Mouse (Mus musculus) olfactory bulb, adult 2 months (tissue): ENCODE data around the gene Mapk8ip2. TPM values are rescaled to one million over a fixed set of nuclear protein-coding genes. Genes with fewer than 3 reads are reported as not detected.

Experiments
- H3K27ac ChIP-seq: fragments of 200-500 bp; 2 replicates; pipeline ENCODE4 v1.5.1; 2012; ENCODE audit warnings: low read depth, low read length; ENCODE audit not compliant: insufficient read depth
- H3K4me1 ChIP-seq: fragments of 200-500 bp; 2 replicates; pipeline ENCODE4 v1.6.1; 2012; ENCODE audit warnings: low read length; ENCODE audit not compliant: control insufficient read depth, insufficient read depth
- H3K4me3 ChIP-seq: fragments of 200-500 bp; 2 replicates; pipeline ENCODE4 v1.5.1; 2012; ENCODE audit warnings: mild to moderate bottlenecking, low read depth, low read length, moderate library complexity; ENCODE audit not compliant: insufficient read depth
- CTCF ChIP-seq: fragments of 200-500 bp; IDR thresholded peaks from 2 replicates; pipeline ENCODE4 v1.5.1; 2012; ENCODE audit warnings: low read depth, mild to moderate bottlenecking, low read length, moderate library complexity; ENCODE audit not compliant: insufficient read depth
- POLR2A ChIP-seq: fragments of 200-500 bp; IDR thresholded peaks from 2 replicates; pipeline ENCODE4 v1.6.1; 2012; ENCODE audit warnings: mild to moderate bottlenecking, low read depth, low read length, moderate library complexity; ENCODE audit not compliant: insufficient read depth
- WGBS: fragments of 180-500 bp; shearing (Covaris S2); methylation state at CpG from one replicate; pipeline ENCODE4 v1.1.7; 2018; 5-methylcytosine and 5-hydroxymethylcytosine counted together
- polyA plus RNA-seq: library from polyadenylated mRNA; stranded (reverse); fragments of >200 nt; gene quantifications from 2 replicates; pipeline ENCODE4 v1.2.4, GENCODE M21; 2012; ENCODE audit warnings: low replicate concordance; ENCODE audit not compliant: missing spikeins, insufficient read depth, insufficient read length

Gene Mapk8ip2
- polyA plus RNA-seq, 1 experiment, result not detected

- H3K4me3 ChIP-seq, result no peak overlapping the region
- no peak overlapping the region for H3K27ac ChIP-seq
- WGBS, result 93% methylated on average over 9 of the region's 9 CpGs
- peaks cover 11% of the 10 kb centered on the region; the same call in 1 of the 2 replicates for H3K4me1 ChIP-seq
- TF ChIP-seq POLR2A (no peak), CTCF (no peak)
Observed at GRCm38 (mm10) chr15:89504838-89505237, 51.1 kb downstream of the Mapk8ip2 start.

DNA sequence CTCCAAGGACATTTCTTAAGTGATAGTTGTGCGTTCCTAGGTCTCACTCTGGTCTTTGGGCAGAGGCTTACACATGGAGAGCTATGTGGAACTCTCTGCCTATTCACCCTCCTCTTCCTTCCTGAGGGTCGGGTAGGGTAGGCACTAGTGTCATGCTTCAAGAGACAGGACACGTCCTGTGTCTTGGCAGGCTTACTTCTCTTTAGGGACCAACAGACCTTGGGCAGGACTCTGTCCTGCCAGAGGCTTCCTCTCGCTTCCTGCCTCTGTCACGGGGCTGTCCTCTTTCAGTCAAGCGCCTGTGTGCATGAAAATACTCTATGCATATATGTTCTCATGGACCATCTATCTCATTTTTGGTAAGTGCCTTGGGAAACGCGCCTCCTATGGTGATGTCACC is 54.0 kb downstream of the Mapk8ip2 start:
- TF ChIP-seq POLR2A, result no peak
- Histone ChIP-seq H3K4me3 (no peak overlapping the region), H3K4me1 (no peaks in the 10 kb centered on the region), H3K27ac (no peak overlapping the region)
- WGBS, result 90% methylated on average over 8 of the region's 8 CpGs

- no peak for TF ChIP-seq CTCF
- TF ChIP-seq POLR2A, result no peak
- WGBS, result 84% methylated on average over 4 of the region's 4 CpGs
- H3K4me1 ChIP-seq, result no peaks in the 10 kb centered on the region
Observed at GRCm38 (mm10) chr15:89512679-89513078, 59.0 kb downstream of the Mapk8ip2 start.

More at GRCm38 (mm10) chr15:89512679-89513078, 59.0 kb downstream of the Mapk8ip2 start:
- no peak overlapping the region for H3K27ac ChIP-seq
- no peak overlapping the region for H3K4me3 ChIP-seq

Other genes with a start within 250 kb of the Mapk8ip2 start
- gene Ppp6r2, start 242.4 kb upstream of the Mapk8ip2 start, polyA plus RNA-seq, result not detected in 2 replicates
- gene Sbf1, start 138.6 kb upstream of the Mapk8ip2 start, polyA plus RNA-seq, result 913 TPM in 1 of 2 replicates, not detected in the other
- gene Adm2, start 131.2 kb upstream of the Mapk8ip2 start, polyA plus RNA-seq, result not detected in 2 replicates
- not detected in 2 replicates for gene Miox, start 119.5 kb upstream of the Mapk8ip2 start, polyA plus RNA-seq
- gene Lmf2, start 98.3 kb upstream of the Mapk8ip2 start, polyA plus RNA-seq, result not detected in 2 replicates
- gene Ncaph2, start 98.2 kb upstream of the Mapk8ip2 start, polyA plus RNA-seq, result not detected in 2 replicates
- gene Sco2, start 80.1 kb upstream of the Mapk8ip2 start, polyA plus RNA-seq, result not detected in 2 replicates
- gene Tymp, start 76.9 kb upstream of the Mapk8ip2 start, polyA plus RNA-seq, result not detected in 2 replicates
- not detected in 2 replicates for gene Odf3b, start 74.6 kb upstream of the Mapk8ip2 start, polyA plus RNA-seq
- gene Klhdc7b, start 69.0 kb upstream of the Mapk8ip2 start, polyA plus RNA-seq, result not detected in 2 replicates
- gene Syce3, start 43.4 kb upstream of the Mapk8ip2 start, polyA plus RNA-seq, result not detected in 2 replicates
- gene Cpt1b, start 28.1 kb upstream of the Mapk8ip2 start, polyA plus RNA-seq, result not detected in 2 replicates
- not detected in 2 replicates for gene C730034F03Rik, start 24.3 kb upstream of the Mapk8ip2 start, polyA plus RNA-seq
- gene Gm44502, start 24.2 kb upstream of the Mapk8ip2 start, polyA plus RNA-seq, result not detected in 2 replicates
- not detected in 2 replicates for gene Chkb, start 24.0 kb upstream of the Mapk8ip2 start, polyA plus RNA-seq
- not detected in 2 replicates for gene Arsa, start 23.5 kb downstream of the Mapk8ip2 start, polyA plus RNA-seq
- gene Shank3, start 45.7 kb downstream of the Mapk8ip2 start, polyA plus RNA-seq, result not detected in 2 replicates
- gene Acr, start 114.4 kb downstream of the Mapk8ip2 start, polyA plus RNA-seq, result not detected in 2 replicates
- not detected in 2 replicates for gene Rabl2, start 138.0 kb downstream of the Mapk8ip2 start, polyA plus RNA-seq